Mouse (Mus musculus): ENCODE measurements around the gene Enpp6. TPM values are rescaled to one million over a fixed set of nuclear protein-coding genes. Genes with fewer than 3 reads are reported as not detected.

Gene Enpp6
- polyA plus RNA-seq, 1 experiment from 2014 or later, result 0.60 TPM

DNA sequence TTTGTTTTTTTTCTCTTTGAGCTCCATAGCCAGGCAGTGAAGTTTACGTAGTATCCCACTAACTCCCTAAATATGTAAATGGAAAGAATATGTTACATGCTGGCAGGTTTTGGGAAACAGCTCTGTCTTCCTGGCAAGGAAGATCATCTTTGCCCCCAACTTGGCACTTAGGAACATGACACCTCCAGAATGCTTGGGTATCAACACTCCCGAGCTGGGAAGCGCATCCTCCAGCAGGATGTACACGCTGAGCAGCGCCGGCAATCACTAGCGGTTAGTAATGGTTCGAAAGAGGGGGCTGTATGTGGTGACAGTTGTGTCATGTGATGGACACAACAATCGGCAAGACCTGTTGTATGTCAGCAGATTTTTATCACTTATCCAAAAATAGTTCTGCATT lies 80.4 kb downstream of the Enpp6 start:
- DNase-seq (no peak), ATAC-seq (no peak)
- Histone ChIP-seq H3K4me3 (ENCODE audit: low read depth, low read length) (no peak overlapping the region), H3K4me1 (ENCODE audit: insufficient read depth) (no peaks in the 10 kb centered on the region), H3K9ac (replicated peaks) (no peak overlapping the region), H3K36me3 (replicated peaks; ENCODE audit: insufficient read depth, low read length) (no peaks in the 10 kb centered on the region), H3K9me3 (ENCODE audit: low read length) (no peaks in the 10 kb centered on the region), H3K27me3 (ENCODE audit: insufficient read depth, low read length) (no peaks in the 10 kb centered on the region), H3K27ac (ENCODE audit: low read depth) (no peak overlapping the region), H3K4me2 (ENCODE audit: low read depth, low read length) (no peak overlapping the region)
- TF ChIP-seq CTCF (IDR thresholded peaks at IDR 0.05; ENCODE audit: low read depth), result no peak
- TF ChIP-seq EP300 (IDR thresholded peaks at IDR 0.05; ENCODE audit: low read depth), result no peak
- 83% methylated on average over 9 of the region's 9 CpGs for WGBS (ENCODE audit: insufficient replicate concordance)

GRCm38 (mm10) chr8:47069634-47070033 lies 82.9 kb downstream of the Enpp6 start:
- Histone ChIP-seq H3K4me3 (ENCODE audit: low read depth, low read length) (no peak overlapping the region), H3K9me3 (ENCODE audit: low read length) (no peaks in the 10 kb centered on the region)

DNA sequence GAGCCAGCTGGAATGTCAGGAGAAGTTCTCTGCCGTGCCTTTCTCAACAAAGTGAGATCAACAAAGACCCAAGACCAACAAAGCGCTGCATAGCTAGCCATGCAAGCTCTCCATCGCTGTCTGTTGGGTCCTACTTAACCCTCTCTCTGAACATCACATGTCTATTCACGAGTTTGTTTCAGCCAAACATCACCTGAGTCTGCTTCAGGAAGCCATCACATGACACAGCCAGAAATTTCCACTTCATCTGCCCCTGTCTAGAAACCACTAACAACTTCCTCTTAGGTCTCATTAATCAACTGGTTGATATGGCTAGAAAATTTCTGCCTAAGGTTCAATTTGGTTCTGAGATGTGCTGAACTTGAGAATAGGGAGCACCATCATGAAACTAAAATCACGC lies 85.3 kb downstream of the Enpp6 start:
- DNase-seq, result no peak

More at GRCm38 (mm10) chr8:47069634-47070033, 82.9 kb downstream of the Enpp6 start:
- no peaks in the 10 kb centered on the region for H3K27me3 ChIP-seq (ENCODE audit: insufficient read depth, low read length)
- no peak overlapping the region for H3K9ac ChIP-seq (replicated peaks)
- H3K36me3 ChIP-seq (replicated peaks; ENCODE audit: insufficient read depth, low read length), result no peaks in the 10 kb centered on the region
- H3K27ac ChIP-seq (ENCODE audit: low read depth), result no peak overlapping the region
- 62% methylated on average over 3 of the region's 3 CpGs for WGBS (ENCODE audit: insufficient replicate concordance)
- ATAC-seq (no peak), DNase-seq (no peak)
- no peaks in the 10 kb centered on the region for H3K4me1 ChIP-seq (ENCODE audit: insufficient read depth)
- H3K4me2 ChIP-seq (ENCODE audit: low read depth, low read length), result no peak overlapping the region
- no peak for TF ChIP-seq EP300 (IDR thresholded peaks at IDR 0.05; ENCODE audit: low read depth)
- TF ChIP-seq CTCF (IDR thresholded peaks at IDR 0.05; ENCODE audit: low read depth), result no peak

DNA sequence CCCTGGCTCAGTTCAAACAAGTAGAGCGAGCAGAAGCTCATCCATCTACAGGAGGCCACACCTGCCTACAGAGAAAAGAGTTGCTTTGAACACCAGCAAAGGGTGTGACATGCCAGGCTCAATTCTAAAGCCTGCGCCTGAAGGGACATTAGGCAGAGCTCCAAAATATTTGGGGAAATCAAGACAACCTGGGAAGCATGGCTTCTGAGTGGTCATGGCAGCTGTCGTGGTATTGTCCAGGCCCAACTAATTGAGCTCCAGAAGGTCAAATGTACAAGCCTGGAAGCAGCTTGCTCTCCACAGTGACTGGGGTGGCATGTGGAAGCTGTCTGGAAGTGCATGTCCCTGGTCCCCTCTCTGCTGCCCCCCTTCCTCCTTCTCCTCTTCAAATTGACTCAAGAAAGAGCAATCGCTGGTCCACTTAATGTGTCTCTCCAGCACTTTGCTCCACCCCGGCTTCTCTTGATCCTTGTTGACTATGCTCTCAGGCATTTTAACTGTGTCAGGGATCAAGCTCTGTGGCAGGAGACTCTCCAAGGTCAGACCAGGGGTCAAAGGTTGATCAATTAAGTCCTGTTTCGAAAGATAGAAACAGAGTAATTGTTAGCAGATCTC lies 89.4 kb downstream of the Enpp6 start:
- Histone ChIP-seq H3K36me3 (replicated peaks; ENCODE audit: insufficient read depth, low read length) (no peaks in the 10 kb centered on the region), H3K9ac (replicated peaks) (no peak overlapping the region), H3K4me3 (ENCODE audit: low read depth, low read length) (no peak overlapping the region), H3K9me3 (ENCODE audit: low read length) (no peaks in the 10 kb centered on the region), H3K27ac (ENCODE audit: low read depth) (no peak overlapping the region), H3K4me2 (ENCODE audit: low read depth, low read length) (no peak overlapping the region), H3K27me3 (ENCODE audit: insufficient read depth, low read length) (no peaks in the 10 kb centered on the region), H3K4me1 (ENCODE audit: insufficient read depth) (no peaks in the 10 kb centered on the region)
- DNase-seq, result no peak
- no peak for TF ChIP-seq EP300 (IDR thresholded peaks at IDR 0.05; ENCODE audit: low read depth)
- no peak for TF ChIP-seq CTCF (IDR thresholded peaks at IDR 0.05; ENCODE audit: low read depth)
- WGBS (ENCODE audit: insufficient replicate concordance), result 70% methylated on average over 6 of the region's 6 CpGs
- ATAC-seq, result no peak

More for the DNA sequence above, 85.3 kb downstream of the Enpp6 start:
- no peaks in the 10 kb centered on the region for H3K27me3 ChIP-seq (ENCODE audit: insufficient read depth, low read length)
- 66% methylated on average over 5 of the region's 5 CpGs for WGBS (ENCODE audit: insufficient replicate concordance)
- H3K4me3 ChIP-seq (ENCODE audit: low read depth, low read length), result no peak overlapping the region
- no peaks in the 10 kb centered on the region for H3K9me3 ChIP-seq (ENCODE audit: low read length)
- H3K27ac ChIP-seq (ENCODE audit: low read depth), result no peak overlapping the region
- H3K4me2 ChIP-seq (ENCODE audit: low read depth, low read length), result no peak overlapping the region
- no peaks in the 10 kb centered on the region for H3K36me3 ChIP-seq (replicated peaks; ENCODE audit: insufficient read depth, low read length)
- ATAC-seq, result no peak
- no peak overlapping the region for H3K9ac ChIP-seq (replicated peaks)
- no peak for TF ChIP-seq EP300 (IDR thresholded peaks at IDR 0.05; ENCODE audit: low read depth)
- TF ChIP-seq CTCF (IDR thresholded peaks at IDR 0.05; ENCODE audit: low read depth), result no peak
- no peaks in the 10 kb centered on the region for H3K4me1 ChIP-seq (ENCODE audit: insufficient read depth)

DNA sequence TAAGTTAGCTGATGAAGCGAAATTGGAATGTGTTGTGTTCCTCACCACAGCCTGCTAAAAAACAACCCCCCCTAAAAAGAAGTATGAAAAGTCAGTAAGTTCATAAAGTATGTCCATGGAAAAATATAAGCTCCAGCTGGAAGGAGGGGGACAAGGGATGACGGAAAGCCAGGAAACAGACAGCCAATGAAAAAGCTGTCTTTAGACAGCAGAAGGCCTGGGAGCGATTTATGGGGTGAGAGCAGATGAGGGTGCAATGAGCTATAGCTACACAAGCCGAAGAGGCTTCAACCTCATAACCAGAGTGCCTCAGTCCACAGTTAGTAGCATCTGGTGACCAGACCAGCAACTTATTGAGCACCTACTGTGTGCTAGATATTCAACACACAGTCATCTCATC lies 93.3 kb downstream of the Enpp6 start:
- Histone ChIP-seq H3K27me3 (ENCODE audit: insufficient read depth, low read length) (no peaks in the 10 kb centered on the region), H3K27ac (ENCODE audit: low read depth) (no peak overlapping the region), H3K9ac (replicated peaks) (no peak overlapping the region), H3K4me2 (ENCODE audit: low read depth, low read length) (no peak overlapping the region), H3K36me3 (replicated peaks; ENCODE audit: insufficient read depth, low read length) (no peaks in the 10 kb centered on the region), H3K4me3 (ENCODE audit: low read depth, low read length) (no peak overlapping the region), H3K9me3 (ENCODE audit: low read length) (no peaks in the 10 kb centered on the region), H3K4me1 (ENCODE audit: insufficient read depth) (no peaks in the 10 kb centered on the region)
- TF ChIP-seq CTCF (IDR thresholded peaks at IDR 0.05; ENCODE audit: low read depth), result no peak
- no peak for TF ChIP-seq EP300 (IDR thresholded peaks at IDR 0.05; ENCODE audit: low read depth)
- DNase-seq, result no peak
- ATAC-seq, result no peak
- WGBS (ENCODE audit: insufficient replicate concordance), result 66% methylated on average over 4 of the region's 4 CpGs

DNA sequence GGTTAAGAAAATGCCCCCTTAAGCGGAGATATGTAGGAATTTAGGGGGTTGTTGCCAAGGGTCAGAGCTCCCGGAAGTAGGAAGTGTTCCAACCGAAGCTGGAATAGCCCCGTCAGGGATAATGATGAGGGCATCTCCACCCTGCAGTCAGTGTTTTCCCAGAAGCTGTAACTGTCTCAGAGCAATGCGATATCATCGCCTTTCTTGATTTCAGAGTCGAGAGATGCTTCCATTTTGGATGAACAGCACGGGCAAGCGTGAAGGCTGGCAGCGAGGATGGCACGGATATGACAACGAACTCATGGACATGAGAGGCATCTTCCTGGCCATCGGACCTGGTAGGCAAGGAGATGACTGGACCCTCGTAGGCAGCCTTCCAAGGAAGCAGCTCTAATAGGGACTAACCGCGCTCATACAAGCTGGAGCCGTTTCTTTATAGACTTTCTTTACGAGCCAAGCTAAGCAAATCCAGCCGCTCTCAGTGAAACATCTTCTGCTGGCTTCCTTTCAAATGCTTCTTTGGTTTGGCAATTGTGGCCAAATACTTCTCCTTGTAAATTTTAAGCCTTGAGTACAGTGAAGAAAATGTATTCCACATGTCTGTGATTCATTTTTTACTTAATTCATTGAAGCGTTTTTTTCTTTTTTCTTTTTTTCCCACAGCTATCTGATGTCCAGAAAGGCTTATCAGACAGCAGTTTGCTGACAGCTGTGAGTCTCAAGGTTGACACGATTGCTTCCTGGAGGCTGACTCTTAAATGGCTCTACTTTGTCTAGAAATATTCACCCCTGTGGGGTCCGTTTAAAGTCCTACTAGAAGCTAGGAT lies 95.7 kb downstream of the Enpp6 start:
- no peaks in the 10 kb centered on the region for H3K4me1 ChIP-seq (ENCODE audit: insufficient read depth)
- H3K27ac ChIP-seq (ENCODE audit: low read depth), result no peak overlapping the region
- no peaks in the 10 kb centered on the region for H3K9me3 ChIP-seq (ENCODE audit: low read length)
- no peak overlapping the region for H3K4me3 ChIP-seq (ENCODE audit: low read depth, low read length)
- 80% methylated on average over 22 of the region's 22 CpGs for WGBS (ENCODE audit: insufficient replicate concordance)
- H3K9ac ChIP-seq (replicated peaks), result no peak overlapping the region
- no peaks in the 10 kb centered on the region for H3K27me3 ChIP-seq (ENCODE audit: insufficient read depth, low read length)
- DNase-seq (no peak), ATAC-seq (no peak)
- no peak for TF ChIP-seq CTCF (IDR thresholded peaks at IDR 0.05; ENCODE audit: low read depth)
- TF ChIP-seq EP300 (IDR thresholded peaks at IDR 0.05; ENCODE audit: low read depth), result no peak
- H3K36me3 ChIP-seq (replicated peaks; ENCODE audit: insufficient read depth, low read length), result no peaks in the 10 kb centered on the region
- H3K4me2 ChIP-seq (ENCODE audit: low read depth, low read length), result no peak overlapping the region

Measured in liver, postnatal 0 days (tissue).